Mouse (Mus musculus): Measurements from ENCODE around the gene Nphp4. TPM values are rescaled to one million over a fixed set of nuclear protein-coding genes. Genes with fewer than 3 reads are reported as not detected.

Nphp4 gene
- not detected for polyA plus RNA-seq (2014; fragmentation: Illumina TruSeq; extraction: RNeasy Lipid Tissue Mini Kit (QIAGEN cat#74804); ENCODE audit: low read depth, low replicate concordance)

GRCm38 (mm10) chr4:152476427-152477023, at the start of gene Nphp4:
Gene Nphp4, plus strand, starts transcription at chr4:152476706.

GRCm38 (mm10) chr4:152477466-152478223, 1.1 kb downstream of the Nphp4 start, which contains the start of gene Kcnab2:
Gene Kcnab2, minus strand, starts transcription at chr4:152477871.

Other genes starting within 250 kb of the Nphp4 start
- 0.73 TPM for gene Gpr153, start 202.5 kb upstream of the Nphp4 start, polyA plus RNA-seq (2014; fragmentation: Illumina TruSeq; extraction: RNeasy Lipid Tissue Mini Kit (QIAGEN cat#74804); ENCODE audit: low read depth, low replicate concordance)
- gene Hes3, start 185.0 kb upstream of the Nphp4 start, polyA plus RNA-seq (2014; fragmentation: Illumina TruSeq; extraction: RNeasy Lipid Tissue Mini Kit (QIAGEN cat#74804); ENCODE audit: low read depth, low replicate concordance) = not detected
- gene Icmt, start 179.5 kb upstream of the Nphp4 start, polyA plus RNA-seq (2014; fragmentation: Illumina TruSeq; extraction: RNeasy Lipid Tissue Mini Kit (QIAGEN cat#74804); ENCODE audit: low read depth, low replicate concordance) = 10.5 TPM
- not detected for gene Rnf207, start 157.7 kb upstream of the Nphp4 start, polyA plus RNA-seq (2014; fragmentation: Illumina TruSeq; extraction: RNeasy Lipid Tissue Mini Kit (QIAGEN cat#74804); ENCODE audit: low read depth, low replicate concordance)
- 253 TPM for gene Rpl22, start 151.0 kb upstream of the Nphp4 start, polyA plus RNA-seq (2014; fragmentation: Illumina TruSeq; extraction: RNeasy Lipid Tissue Mini Kit (QIAGEN cat#74804); ENCODE audit: low read depth, low replicate concordance)
- not detected for gene Chd5, start 138.1 kb upstream of the Nphp4 start, polyA plus RNA-seq (2014; fragmentation: Illumina TruSeq; extraction: RNeasy Lipid Tissue Mini Kit (QIAGEN cat#74804); ENCODE audit: low read depth, low replicate concordance)
- gene Kcnab2, start 1.2 kb downstream of the Nphp4 start, polyA plus RNA-seq (2014; fragmentation: Illumina TruSeq; extraction: RNeasy Lipid Tissue Mini Kit (QIAGEN cat#74804); ENCODE audit: low read depth, low replicate concordance) = 0.20 TPM

Data from kidney, adult 10 weeks (tissue).